Mouse (Mus musculus): ENCODE results near the gene Ptpre.

DNA sequence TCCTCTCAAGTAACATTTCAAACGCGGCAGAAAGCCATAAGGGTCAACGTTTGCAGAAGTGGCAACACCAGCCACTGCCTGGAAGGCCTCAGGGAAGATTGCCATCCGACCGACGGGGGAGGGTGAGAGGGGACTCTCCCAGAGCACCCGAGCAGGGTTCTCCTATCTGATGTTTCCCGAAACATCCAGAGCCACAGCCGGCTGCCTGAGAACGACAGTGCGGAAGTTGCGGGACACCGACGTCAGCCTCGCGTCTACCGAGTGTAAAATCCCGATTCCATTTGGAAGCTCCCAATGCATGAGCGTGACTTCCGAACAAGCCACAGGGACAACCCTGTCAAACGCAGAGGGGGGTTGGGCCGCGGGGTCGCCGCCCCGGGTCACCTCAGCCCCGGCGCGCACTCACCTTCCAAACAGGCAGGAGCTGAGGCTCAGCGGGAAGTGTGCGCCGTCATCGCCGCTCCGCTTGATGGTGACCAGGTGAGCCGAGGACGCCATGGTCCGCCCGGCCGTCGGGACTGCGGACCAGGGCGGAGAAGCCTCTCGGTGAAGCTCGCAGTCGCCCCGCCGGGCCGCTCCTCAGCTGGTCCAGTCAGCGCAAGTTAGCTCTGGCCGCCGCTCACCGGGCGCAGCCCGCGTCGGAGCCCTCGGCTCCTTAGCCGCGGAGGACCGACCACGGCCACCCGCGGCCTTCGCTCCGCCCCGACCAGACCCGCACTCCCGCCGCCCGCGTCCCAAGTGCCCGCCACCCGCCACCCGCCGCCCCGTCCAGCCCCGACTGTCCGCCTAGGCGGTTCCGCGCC lies 178.6 kb downstream of the Ptpre start, which contains the start of gene Mki67:
- TF ChIP-seq CTCF (IDR thresholded peaks at IDR 0.05; ENCODE audit: low read depth, low read length), result no peak
- no peak for TF ChIP-seq GATA1 (IDR thresholded peaks at IDR 0.05; ENCODE audit: borderline replicate concordance, low read length)
- no peak for TF ChIP-seq GATA2 (IDR thresholded peaks at IDR 0.05; ENCODE audit: borderline replicate concordance, low read depth, low read length)
- TF ChIP-seq POLR2AphosphoS5 (IDR thresholded peaks at IDR 0.05; ENCODE audit: insufficient replicate concordance, low read depth, low read length), result no peak
